Mouse (Mus musculus) forebrain, embryonic 13.5 days (tissue): ENCODE results near the gene 2010300C02Rik. TPM values are rescaled to one million over a fixed set of nuclear protein-coding genes. Genes with fewer than 3 reads are reported as not detected.
A peak's percentile ranks its signal among the peaks of the same experiment; 100 is the strongest.

Source experiments
- ATAC-seq: fragments of 200-750 bp; cut with Nextera tagmentation; 2 replicates; pipeline ENCODE4 v1.8.0; 2017
- H3K27ac ChIP-seq: fragments of 300-500 bp; sonication (generic); 2 replicates; pipeline ENCODE4 v1.5.1; 2015; ENCODE audit warnings: inconsistent platforms, mild to moderate bottlenecking, moderate library complexity
- H3K27me3 ChIP-seq: fragments of 300-500 bp; sonication (generic); 2 replicates; pipeline ENCODE4 v1.6.1; 2015; ENCODE audit warnings: mild to moderate bottlenecking, inconsistent platforms
- H3K36me3 ChIP-seq: fragments of 300-500 bp; sonication (generic); 2 replicates; pipeline ENCODE4 v1.6.1; 2015; ENCODE audit warnings: mild to moderate bottlenecking, inconsistent platforms; ENCODE audit not compliant: poor library complexity, severe bottlenecking
- H3K4me1 ChIP-seq: fragments of 300-500 bp; sonication (generic); 2 replicates; pipeline ENCODE4 v1.6.1; 2015; ENCODE audit warnings: inconsistent platforms
- H3K4me2 ChIP-seq: fragments of 300-500 bp; sonication (generic); 2 replicates; pipeline ENCODE4 v1.6.1; 2015; ENCODE audit warnings: inconsistent platforms, mild to moderate bottlenecking, moderate library complexity
- H3K4me3 ChIP-seq: fragments of 300-500 bp; sonication (generic); 2 replicates; pipeline ENCODE4 v1.5.1; 2015; ENCODE audit warnings: mild to moderate bottlenecking, inconsistent platforms
- H3K9ac ChIP-seq: fragments of 300-500 bp; sonication (generic); 2 replicates; pipeline ENCODE4 v1.6.1; 2015; ENCODE audit warnings: mild to moderate bottlenecking, inconsistent platforms
- H3K9me3 ChIP-seq: fragments of 300-500 bp; sonication (generic); replicated peaks from 2 replicates; pipeline ENCODE4 v1.6.1; 2016; ENCODE audit warnings: inconsistent platforms
- WGBS: fragments of 180-500 bp; shearing (Covaris S2); methylation state at CpG from one replicate; pipeline ENCODE4 v1.1.7; 2015; 5-methylcytosine and 5-hydroxymethylcytosine counted together
- polyA plus RNA-seq: library from polyadenylated mRNA; unstranded; fragments of >200 nt; fragmentation: Nextera tagmentation; extraction: Ambion mirVana; gene quantifications from 2 replicates; pipeline ENCODE4 v1.2.1, GENCODE M21; 2015

The 2010300C02Rik gene
- polyA plus RNA-seq, 1 experiment from 2014 or later, result 0.62 TPM

- H3K4me3 ChIP-seq, result no peak overlapping the region
- no peaks in the 10 kb centered on the region for H3K4me1 ChIP-seq
- H3K27me3 ChIP-seq, result no peaks in the 10 kb centered on the region
- no peak overlapping the region for H3K4me2 ChIP-seq
- WGBS, result 76% methylated on average over 5 of the region's 5 CpGs
- H3K9ac ChIP-seq, result no peak overlapping the region
- H3K27ac ChIP-seq, result no peak overlapping the region
- peaks cover 3% of the 10 kb centered on the region; the same call in 1 of the 2 replicates for H3K9me3 ChIP-seq
- no peaks in the 10 kb centered on the region for H3K36me3 ChIP-seq
- ATAC-seq, result no peak
Measured at GRCm38 (mm10) chr1:37653992-37654391, 65.9 kb downstream of the 2010300C02Rik start.

DNA sequence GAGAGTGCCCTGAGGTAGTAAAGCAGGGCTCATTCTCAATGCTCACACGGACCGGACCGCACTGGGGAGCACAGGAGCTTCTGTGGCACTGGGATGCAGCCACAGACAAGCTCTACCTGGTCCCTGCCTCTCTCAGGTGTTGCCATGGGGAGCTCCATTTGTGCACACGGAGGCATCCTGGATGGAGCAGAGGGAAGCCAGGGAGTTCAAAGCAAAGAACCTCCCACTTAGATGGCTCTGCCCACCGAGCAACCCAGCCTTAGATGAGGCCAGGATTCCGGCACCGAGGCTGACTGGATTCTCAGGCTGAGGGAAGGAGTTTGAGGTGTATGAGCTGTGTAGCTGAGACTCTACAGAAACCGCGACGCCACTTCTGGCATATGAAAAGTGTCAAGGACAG is 72.8 kb downstream of the 2010300C02Rik start:
- 93% methylated on average over 10 of the region's 10 CpGs for WGBS
- Histone ChIP-seq H3K9me3 (no peaks in the 10 kb centered on the region), H3K4me3 (no peak overlapping the region), H3K4me1 (no peaks in the 10 kb centered on the region), H3K36me3 (no peaks in the 10 kb centered on the region), H3K27me3 (no peaks in the 10 kb centered on the region), H3K9ac (no peak overlapping the region), H3K4me2 (no peak overlapping the region), H3K27ac (no peak overlapping the region)
- ATAC-seq, result no peak

DNA sequence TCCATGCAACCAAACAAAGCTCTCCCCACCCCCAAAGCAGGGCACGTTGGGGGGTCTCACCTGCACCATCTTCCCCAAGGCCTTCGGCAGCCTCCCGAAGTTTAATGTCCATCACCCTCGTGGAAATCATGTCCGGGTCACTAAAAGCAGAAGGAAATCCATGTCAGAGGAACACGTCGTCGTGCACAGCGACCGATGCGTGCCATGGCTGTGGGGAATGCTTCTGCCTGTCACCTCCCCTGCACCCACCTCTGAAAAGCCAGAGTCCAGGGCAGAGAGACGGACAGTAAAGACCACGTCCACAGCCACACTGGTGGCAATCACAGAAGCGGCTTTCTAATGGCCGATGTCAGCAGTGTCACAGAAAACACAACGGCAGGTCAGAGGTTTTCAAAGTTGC is 75.4 kb downstream of the 2010300C02Rik start:
- H3K27ac ChIP-seq, result no peak overlapping the region
- no peaks in the 10 kb centered on the region for H3K4me1 ChIP-seq
- H3K27me3 ChIP-seq, result no peaks in the 10 kb centered on the region
- ATAC-seq, result no peak
- no peaks in the 10 kb centered on the region for H3K9me3 ChIP-seq
- WGBS, result 91% methylated on average over 16 of the region's 16 CpGs
- H3K36me3 ChIP-seq, result no peaks in the 10 kb centered on the region
- no peak overlapping the region for H3K9ac ChIP-seq
- H3K4me3 ChIP-seq, result no peak overlapping the region
- no peak overlapping the region for H3K4me2 ChIP-seq

DNA sequence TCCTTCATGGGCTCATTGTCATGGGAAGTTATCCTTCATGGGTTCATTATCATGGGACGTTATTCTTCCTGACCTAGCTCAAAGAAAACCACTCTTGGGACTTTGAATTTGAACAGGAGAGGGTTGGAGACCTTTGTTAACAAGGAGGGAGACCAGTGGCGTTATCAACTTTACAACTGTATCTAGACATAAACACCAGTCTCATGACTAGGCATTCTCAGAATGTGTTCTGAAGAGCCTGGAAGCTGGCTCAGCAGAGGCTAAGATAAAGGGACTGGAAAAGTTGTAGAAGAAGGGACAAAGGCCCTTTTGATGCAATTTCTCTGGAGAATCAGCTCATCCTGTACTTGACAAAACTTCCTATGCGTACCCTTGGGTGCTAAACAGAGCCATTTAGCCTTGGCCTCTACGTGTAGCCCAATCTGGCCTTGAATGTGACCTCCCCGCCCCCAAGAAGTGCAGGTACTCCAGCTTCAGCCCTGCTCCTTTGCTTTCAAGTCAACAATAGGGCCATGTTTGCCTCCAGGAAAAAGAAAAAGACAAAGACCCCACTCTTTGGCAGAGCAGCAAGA is 76.0 kb downstream of the 2010300C02Rik start:
- Histone ChIP-seq H3K36me3 (no peaks in the 10 kb centered on the region), H3K4me1 (no peaks in the 10 kb centered on the region), H3K27ac (no peak overlapping the region), H3K4me2 (no peak overlapping the region), H3K4me3 (no peak overlapping the region), H3K9ac (no peak overlapping the region), H3K9me3 (no peaks in the 10 kb centered on the region), H3K27me3 (no peaks in the 10 kb centered on the region)
- 79% methylated on average over 5 of the region's 5 CpGs for WGBS
- no peak for ATAC-seq

DNA sequence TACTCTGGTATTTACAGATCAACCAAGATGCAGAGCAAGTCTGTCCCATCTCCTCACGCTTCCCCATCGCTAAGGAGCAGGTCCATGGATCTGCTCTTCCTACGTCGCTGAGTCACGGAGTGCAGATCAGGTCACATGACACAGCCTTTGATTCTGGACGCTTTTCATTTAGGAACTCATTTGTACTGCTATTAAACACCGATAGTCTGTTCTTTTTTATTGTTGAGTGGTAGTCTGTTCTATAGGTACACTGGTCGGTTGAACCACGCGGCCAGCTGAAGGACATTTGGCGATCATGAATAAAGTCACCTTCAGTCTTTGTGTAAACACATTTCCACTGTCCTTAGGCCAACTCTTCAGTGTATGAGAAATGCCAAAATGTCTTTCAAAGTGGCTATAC is 78.5 kb downstream of the 2010300C02Rik start:
- Histone ChIP-seq H3K36me3 (no peaks in the 10 kb centered on the region), H3K9me3 (no peaks in the 10 kb centered on the region), H3K27me3 (no peaks in the 10 kb centered on the region), H3K4me3 (no peak overlapping the region), H3K4me2 (no peak overlapping the region), H3K4me1 (no peaks in the 10 kb centered on the region), H3K9ac (no peak overlapping the region), H3K27ac (no peak overlapping the region)
- no peak for ATAC-seq
- WGBS, result 88% methylated on average over 11 of the region's 11 CpGs

DNA sequence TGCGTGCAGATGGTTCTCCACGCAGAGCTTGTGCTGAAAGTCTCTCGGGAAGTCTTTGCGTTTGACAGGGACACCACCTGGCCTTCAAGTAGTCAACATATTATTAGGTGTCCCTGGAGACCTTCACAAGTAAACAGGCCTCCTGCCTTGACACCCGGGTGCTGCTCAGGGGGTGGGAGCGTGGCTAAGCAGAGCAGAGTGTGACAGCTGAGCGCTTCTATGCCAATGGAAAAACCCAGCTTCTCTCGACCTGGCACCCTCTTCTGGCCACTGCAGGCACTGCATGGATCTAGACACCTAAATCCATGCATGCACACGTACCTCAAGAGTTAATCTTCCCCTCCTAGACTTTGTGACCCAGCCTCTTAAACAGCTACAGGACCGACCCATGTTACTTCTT is 80.8 kb downstream of the 2010300C02Rik start:
- H3K9ac ChIP-seq, result no peak overlapping the region
- no peaks in the 10 kb centered on the region for H3K27me3 ChIP-seq
- 19% methylated on average over 10 of the region's 10 CpGs for WGBS
- H3K4me1 ChIP-seq, result no peaks in the 10 kb centered on the region
- H3K4me3 ChIP-seq, result no peak overlapping the region
- H3K9me3 ChIP-seq, result no peaks in the 10 kb centered on the region
- no peak overlapping the region for H3K4me2 ChIP-seq
- ATAC-seq, result peak; percentile 68
- no peaks in the 10 kb centered on the region for H3K36me3 ChIP-seq
- H3K27ac ChIP-seq, result no peak overlapping the region

DNA sequence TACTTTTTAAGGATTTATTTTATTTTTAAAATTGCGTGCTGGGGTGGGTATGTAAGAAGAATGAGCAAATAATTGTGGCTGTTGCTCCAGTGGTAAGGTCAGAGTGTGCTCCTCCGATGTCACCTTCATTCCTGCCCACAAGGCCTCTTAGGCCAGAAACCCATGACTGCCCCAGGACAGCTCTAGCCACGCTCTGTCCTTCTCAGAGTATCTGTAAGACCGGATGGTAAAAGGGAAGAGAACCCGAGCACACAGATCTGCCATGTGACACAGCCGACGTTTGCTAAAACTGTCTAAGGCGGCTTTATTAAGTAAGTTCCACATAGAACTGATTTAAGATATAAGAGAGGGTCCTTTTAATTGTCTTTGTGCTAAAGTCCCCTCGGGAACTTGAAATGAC is 81.3 kb downstream of the 2010300C02Rik start:
- H3K27ac ChIP-seq, result no peak overlapping the region
- no peaks in the 10 kb centered on the region for H3K9me3 ChIP-seq
- H3K4me3 ChIP-seq, result no peak overlapping the region
- H3K27me3 ChIP-seq, result no peaks in the 10 kb centered on the region
- no peaks in the 10 kb centered on the region for H3K36me3 ChIP-seq
- 90% methylated on average over 9 of the region's 9 CpGs for WGBS
- no peak overlapping the region for H3K4me2 ChIP-seq
- no peak overlapping the region for H3K9ac ChIP-seq
- H3K4me1 ChIP-seq, result no peaks in the 10 kb centered on the region
- no peak for ATAC-seq

DNA sequence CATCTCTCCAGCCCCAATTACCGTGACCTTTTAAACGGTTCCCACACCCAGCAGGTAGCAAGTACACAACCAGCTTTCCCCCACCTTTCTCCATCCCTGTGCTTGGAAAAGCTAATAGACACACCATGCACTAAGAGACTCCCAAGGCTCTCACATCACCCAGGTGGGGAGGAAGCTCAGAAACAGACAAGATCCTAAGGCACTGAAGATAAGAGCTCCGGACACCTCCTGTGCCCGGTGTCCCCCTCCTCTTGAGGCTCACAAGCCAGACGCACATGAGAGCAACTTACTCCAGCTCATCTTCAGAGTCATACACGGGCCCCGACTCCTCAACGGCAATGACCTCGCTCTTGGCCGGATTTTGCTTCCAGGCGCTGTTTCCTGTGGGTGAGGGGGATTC is 82.3 kb downstream of the 2010300C02Rik start:
- no peaks in the 10 kb centered on the region for H3K9me3 ChIP-seq
- ATAC-seq, result no peak
- 81% methylated on average over 11 of the region's 11 CpGs for WGBS

GRCm38 (mm10) chr1:37636824-37637223 is 83.1 kb downstream of the 2010300C02Rik start:
- no peak overlapping the region for H3K27ac ChIP-seq
- H3K27me3 ChIP-seq, result no peaks in the 10 kb centered on the region
- H3K9ac ChIP-seq, result no peak overlapping the region
- H3K4me1 ChIP-seq, result no peaks in the 10 kb centered on the region
- no peaks in the 10 kb centered on the region for H3K36me3 ChIP-seq
- no peak overlapping the region for H3K4me3 ChIP-seq
- no peak for ATAC-seq
- H3K4me2 ChIP-seq, result no peak overlapping the region
- 94% methylated on average over 5 of the region's 5 CpGs for WGBS
- no peaks in the 10 kb centered on the region for H3K9me3 ChIP-seq

More for the DNA sequence above, 82.3 kb downstream of the 2010300C02Rik start:
- Histone ChIP-seq H3K4me1 (no peaks in the 10 kb centered on the region), H3K36me3 (no peaks in the 10 kb centered on the region), H3K4me2 (no peak overlapping the region), H3K27ac (no peak overlapping the region), H3K4me3 (no peak overlapping the region), H3K9ac (no peak overlapping the region), H3K27me3 (no peaks in the 10 kb centered on the region)

GRCm38 (mm10) chr1:37636169-37636568 is 83.7 kb downstream of the 2010300C02Rik start:
- Histone ChIP-seq H3K9me3 (no peaks in the 10 kb centered on the region), H3K9ac (no peak overlapping the region), H3K27me3 (no peaks in the 10 kb centered on the region), H3K36me3 (no peaks in the 10 kb centered on the region), H3K27ac (no peak overlapping the region), H3K4me3 (no peak overlapping the region), H3K4me1 (no peaks in the 10 kb centered on the region), H3K4me2 (no peak overlapping the region)
- no peak for ATAC-seq
- WGBS, result 67% methylated on average over 1 of the region's 2 CpGs

DNA sequence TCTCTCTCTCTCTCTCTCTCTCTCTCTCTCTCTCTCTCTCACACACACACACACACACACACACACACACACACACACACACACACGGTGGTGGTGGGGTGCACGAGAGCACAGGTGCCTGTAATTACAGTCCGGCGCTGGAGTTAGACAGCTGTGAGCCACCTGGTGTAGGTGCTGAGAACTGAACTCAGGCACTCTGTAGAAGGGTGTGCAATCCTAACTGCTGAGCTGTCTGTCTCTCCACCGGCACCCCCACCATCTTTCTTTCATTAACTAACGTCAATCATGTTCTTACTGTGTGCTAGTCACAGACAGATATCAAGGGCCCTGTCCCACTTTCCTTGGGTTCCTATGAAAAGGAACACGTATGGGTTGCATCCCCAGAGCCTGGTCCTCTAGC is 84.2 kb downstream of the 2010300C02Rik start:
- Histone ChIP-seq H3K36me3 (no peaks in the 10 kb centered on the region), H3K9ac (no peak overlapping the region), H3K27me3 (no peaks in the 10 kb centered on the region), H3K27ac (no peak overlapping the region), H3K9me3 (no peaks in the 10 kb centered on the region), H3K4me1 (no peaks in the 10 kb centered on the region), H3K4me3 (no peak overlapping the region), H3K4me2 (no peak overlapping the region)
- 74% methylated on average over 5 of the region's 7 CpGs for WGBS
- no peak for ATAC-seq

GRCm38 (mm10) chr1:37634658-37635057 is 85.2 kb downstream of the 2010300C02Rik start:
- Histone ChIP-seq H3K9ac (no peak overlapping the region), H3K27ac (no peak overlapping the region), H3K4me1 (no peaks in the 10 kb centered on the region), H3K4me2 (no peak overlapping the region), H3K27me3 (no peaks in the 10 kb centered on the region), H3K9me3 (no peaks in the 10 kb centered on the region), H3K4me3 (no peak overlapping the region), H3K36me3 (no peaks in the 10 kb centered on the region)
- WGBS, result 28% methylated on average over 4 of the region's 4 CpGs
- ATAC-seq, result no peak

DNA sequence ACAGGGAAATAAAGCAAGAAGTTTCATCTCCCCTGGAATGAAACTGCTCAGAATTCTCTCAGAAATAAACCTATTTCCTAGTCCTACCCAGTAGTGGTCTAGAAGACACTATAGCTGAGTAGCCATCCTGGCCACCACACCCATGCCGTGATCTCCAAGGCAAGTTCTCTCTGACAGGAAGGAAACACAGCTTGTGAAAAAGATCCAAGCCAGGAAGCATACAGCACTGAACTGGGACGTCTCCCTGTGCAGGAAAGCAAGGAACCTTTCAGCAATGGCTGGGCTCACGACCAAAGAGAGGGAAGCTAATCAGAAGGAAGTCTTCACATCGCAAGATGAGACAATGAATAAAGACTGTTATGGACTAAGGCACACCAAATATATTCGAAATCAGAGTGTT is 86.4 kb downstream of the 2010300C02Rik start:
- no peak overlapping the region for H3K9ac ChIP-seq
- no peaks in the 10 kb centered on the region for H3K9me3 ChIP-seq
- H3K36me3 ChIP-seq, result no peaks in the 10 kb centered on the region
- H3K4me2 ChIP-seq, result no peak overlapping the region
- WGBS, result 80% methylated on average over 5 of the region's 5 CpGs
- ATAC-seq, result no peak
- H3K4me1 ChIP-seq, result 0 out of 2 replicates have a peak, but pooled peaks cover 1% of the 10 kb centered on the region
- H3K27me3 ChIP-seq, result no peaks in the 10 kb centered on the region
- H3K27ac ChIP-seq, result no peak overlapping the region
- no peak overlapping the region for H3K4me3 ChIP-seq
